Mouse (Mus musculus) thymus, adult 2 months (tissue): Measurements from ENCODE around the gene Pml. TPM values are rescaled to one million over a fixed set of nuclear protein-coding genes. Genes with fewer than 3 reads are reported as not detected.

Experiments used
- DNase-seq: peaks from one replicate; pipeline ENCODE4 v3.0.0; 2021
- H3K27ac ChIP-seq: fragments of 200-500 bp; 2 replicates; pipeline ENCODE4 v1.5.1; 2012; ENCODE audit warnings: low read length, control low read depth; ENCODE audit not compliant: control insufficient read depth, insufficient read depth
- H3K27me3 ChIP-seq: fragments of 200-500 bp; 2 replicates; pipeline ENCODE4 v1.6.1; 2012; ENCODE audit warnings: mild to moderate bottlenecking, low read length, moderate library complexity, mixed read lengths; ENCODE audit not compliant: control insufficient read depth, insufficient read depth
- H3K36me3 ChIP-seq: fragments of 200-500 bp; 2 replicates; pipeline ENCODE4 v1.6.1; 2012; ENCODE audit warnings: mild to moderate bottlenecking, low read length, moderate library complexity; ENCODE audit not compliant: control insufficient read depth, insufficient read depth
- H3K4me1 ChIP-seq: fragments of 200-500 bp; replicated peaks from 2 replicates; pipeline ENCODE4 v1.6.1; 2012; ENCODE audit warnings: low read length; ENCODE audit not compliant: control insufficient read depth, insufficient read depth
- H3K4me3 ChIP-seq: fragments of 200-500 bp; 2 replicates; pipeline ENCODE4 v1.5.1; 2012; ENCODE audit warnings: mild to moderate bottlenecking, low read length, control low read depth, moderate library complexity; ENCODE audit not compliant: control insufficient read depth, insufficient read depth
- CTCF ChIP-seq: fragments of 200-500 bp; IDR thresholded peaks from 2 replicates; pipeline ENCODE4 v1.5.1; 2012; ENCODE audit warnings: mild to moderate bottlenecking, control low read depth, low read length, moderate library complexity, borderline replicate concordance; ENCODE audit not compliant: control insufficient read depth, poor library complexity, insufficient read depth; ENCODE audit errors: extremely low read depth
- POLR2A ChIP-seq: fragments of 200-500 bp; IDR thresholded peaks from 2 replicates; pipeline ENCODE4 v1.6.1; 2012; ENCODE audit warnings: mild to moderate bottlenecking, low read length, control low read depth, moderate library complexity; ENCODE audit not compliant: control insufficient read depth, poor library complexity, insufficient read depth; ENCODE audit errors: extremely low read depth
- WGBS: fragments of 180-500 bp; shearing (Covaris S2); methylation state at CpG from one replicate; pipeline ENCODE4 v1.1.7; 2018; 5-methylcytosine and 5-hydroxymethylcytosine counted together
- polyA plus RNA-seq: library from polyadenylated mRNA; depleted of rRNA; stranded (reverse); fragments of >200 nt; gene quantifications from 2 replicates; pipeline ENCODE4 v1.2.3, GENCODE M21; 2012

Gene Pml
- polyA plus RNA-seq, 1 experiment: 74.1 TPM

DNA sequence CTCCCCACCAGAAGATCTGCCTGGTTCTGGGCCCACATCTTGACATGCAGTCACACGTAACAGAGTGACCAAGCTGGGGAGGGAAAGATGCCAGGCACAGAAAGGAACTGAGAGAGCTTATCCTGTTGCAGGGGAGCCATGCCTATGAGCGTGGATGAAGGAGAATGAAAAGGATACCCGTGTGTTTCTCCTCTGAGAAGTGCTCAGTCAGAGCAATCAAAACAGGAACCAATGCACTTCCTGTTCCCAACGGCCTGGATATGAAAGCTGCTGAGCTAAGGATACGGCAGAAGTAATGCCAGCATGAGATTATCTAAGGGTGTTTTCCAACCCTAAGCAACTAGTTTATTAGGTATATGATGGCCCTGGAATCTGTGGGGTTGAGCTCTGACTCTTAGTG is 17.2 kb downstream of the Pml start:
- WGBS: 20% methylated on average over 5 of the region's 5 CpGs
- H3K27me3 ChIP-seq: no peaks in the 10 kb centered on the region
- no peak for DNase-seq
- H3K4me3 ChIP-seq: no peak overlapping the region
- TF ChIP-seq CTCF: no peak
- TF ChIP-seq POLR2A: no peak
- H3K36me3 ChIP-seq: peaks cover 47% of the 10 kb centered on the region
- peaks cover 17% of the 10 kb centered on the region for H3K4me1 ChIP-seq
- H3K27ac ChIP-seq: peak overlapping the region; percentile 39; the same call in 1 of the 2 replicates

DNA sequence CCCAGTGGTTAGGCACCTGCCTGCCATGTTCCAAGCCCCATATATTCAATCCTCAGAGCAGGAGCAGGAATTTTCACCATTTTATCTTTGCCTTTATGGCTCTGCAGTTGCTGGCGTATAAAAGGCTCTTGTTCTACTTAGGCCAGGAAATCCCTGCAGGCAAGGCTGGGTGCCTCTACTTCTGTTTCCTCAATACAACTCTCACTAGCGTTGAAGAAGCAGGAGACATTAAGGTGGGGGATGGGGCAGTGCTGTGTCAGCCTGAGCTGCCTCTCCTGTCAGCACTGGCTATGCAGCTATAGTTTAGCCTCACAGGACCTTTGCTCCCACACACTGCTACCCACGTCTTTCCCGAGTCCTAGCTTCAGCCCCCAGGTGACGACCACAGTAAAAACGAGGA is 17.8 kb downstream of the Pml start:
- Histone ChIP-seq H3K4me1 (peaks cover 17% of the 10 kb centered on the region), H3K36me3 (peaks cover 47% of the 10 kb centered on the region), H3K27me3 (no peaks in the 10 kb centered on the region), H3K27ac (no peak overlapping the region), H3K4me3 (no peak overlapping the region)
- WGBS: 53% methylated on average over 6 of the region's 6 CpGs
- TF ChIP-seq POLR2A (no peak), CTCF (no peak)
- no peak for DNase-seq

DNA sequence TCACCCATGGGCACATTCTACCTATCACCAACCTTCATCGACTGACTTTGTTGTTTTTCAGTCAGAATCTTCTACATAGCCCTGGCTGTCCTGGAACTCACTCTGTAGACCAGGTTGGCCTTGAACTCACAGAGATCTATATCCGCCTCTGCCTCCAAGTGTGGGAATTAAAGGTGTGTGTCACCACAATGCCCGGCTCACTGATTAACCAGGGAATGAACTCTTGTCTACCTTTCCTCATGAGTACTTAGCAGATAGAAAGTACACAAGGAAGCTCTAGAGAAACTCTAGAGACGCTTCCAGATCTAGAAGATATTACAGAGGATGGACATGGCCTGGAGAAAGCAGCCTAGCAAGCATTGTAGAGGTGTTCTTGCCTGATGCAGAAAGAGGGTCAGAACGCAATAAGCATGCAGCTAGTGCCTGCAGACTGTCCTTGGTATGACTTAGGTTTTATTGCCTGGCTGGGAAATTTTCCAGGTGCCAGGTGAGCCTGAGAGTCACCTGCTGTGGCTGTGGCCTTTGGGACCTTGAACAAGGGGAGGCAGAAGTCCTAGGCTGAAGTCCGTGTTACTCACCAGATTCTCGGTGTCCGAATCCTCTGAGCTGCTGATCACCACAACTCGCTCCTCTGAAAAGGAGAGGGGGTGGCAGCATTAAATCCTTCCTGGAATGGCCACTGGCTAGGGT is 20.7 kb downstream of the Pml start:
- H3K27me3 ChIP-seq: no peaks in the 10 kb centered on the region
- WGBS: 99% methylated on average over 9 of the region's 9 CpGs
- DNase-seq: no peak
- H3K27ac ChIP-seq: no peak overlapping the region
- peaks cover 34% of the 10 kb centered on the region for H3K36me3 ChIP-seq
- no peak overlapping the region for H3K4me3 ChIP-seq
- peaks cover 18% of the 10 kb centered on the region for H3K4me1 ChIP-seq
- no peak for TF ChIP-seq CTCF
- no peak for TF ChIP-seq POLR2A

DNA sequence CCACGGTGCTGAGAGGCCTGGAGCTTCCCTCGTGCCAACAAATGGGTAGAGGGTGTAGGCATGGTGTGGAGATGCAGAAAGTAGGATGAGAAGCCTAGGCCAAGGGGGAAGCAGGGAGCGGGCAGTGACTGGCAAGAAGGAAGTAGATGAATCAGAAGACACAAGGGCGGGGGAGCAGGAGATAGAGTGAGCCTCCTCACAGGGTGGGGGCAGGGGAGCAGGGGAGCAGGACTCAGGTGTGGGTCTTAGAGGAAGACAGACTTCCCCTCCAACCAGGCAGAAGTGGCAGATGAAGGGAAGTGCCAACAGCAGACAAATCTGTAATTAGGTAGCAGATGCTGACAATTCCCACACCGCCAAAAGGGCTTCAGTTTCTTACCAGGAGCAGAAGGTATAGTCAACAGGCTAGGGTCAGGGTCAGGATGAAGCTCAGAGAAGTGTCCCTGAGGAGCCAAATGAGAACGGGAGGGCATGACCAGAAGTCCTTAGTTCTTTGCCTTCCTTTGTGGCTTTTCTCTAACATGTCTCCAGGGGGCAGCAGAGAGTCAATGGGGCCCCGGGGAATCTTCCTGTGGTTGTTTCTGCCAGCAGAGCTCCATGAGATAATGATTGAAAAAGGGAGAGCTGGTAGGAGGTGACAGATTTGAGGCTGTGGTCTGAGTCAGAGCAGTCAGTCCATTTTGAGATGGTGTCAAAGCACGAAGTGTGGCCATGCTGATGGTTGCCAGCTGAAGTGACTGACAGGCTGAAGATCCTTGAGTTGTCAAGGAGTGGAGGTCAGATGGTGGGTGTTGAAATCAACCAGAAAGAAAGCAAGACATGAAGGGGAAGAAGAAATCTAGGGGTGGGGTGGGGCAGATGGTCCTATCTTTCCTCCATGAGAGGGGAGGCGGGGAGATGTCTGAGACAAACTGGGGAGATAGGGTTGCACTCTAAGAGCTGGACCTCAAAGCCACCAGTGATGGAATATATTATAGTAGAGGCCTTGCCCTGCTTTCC is 23.4 kb downstream of the Pml start:
- H3K4me3 ChIP-seq: no peak overlapping the region
- no peaks in the 10 kb centered on the region for H3K27me3 ChIP-seq
- no peak overlapping the region for H3K27ac ChIP-seq
- whole genome bisulfite sequencing: 50% methylated on average over 9 of the region's 9 CpGs
- peaks cover 34% of the 10 kb centered on the region for H3K36me3 ChIP-seq
- 0 out of 2 replicates have a peak, but pooled peaks cover 2% of the 10 kb centered on the region for H3K4me1 ChIP-seq
- TF ChIP-seq CTCF (no peak), POLR2A (no peak)
- peak; percentile 71 for DNase-seq

DNA sequence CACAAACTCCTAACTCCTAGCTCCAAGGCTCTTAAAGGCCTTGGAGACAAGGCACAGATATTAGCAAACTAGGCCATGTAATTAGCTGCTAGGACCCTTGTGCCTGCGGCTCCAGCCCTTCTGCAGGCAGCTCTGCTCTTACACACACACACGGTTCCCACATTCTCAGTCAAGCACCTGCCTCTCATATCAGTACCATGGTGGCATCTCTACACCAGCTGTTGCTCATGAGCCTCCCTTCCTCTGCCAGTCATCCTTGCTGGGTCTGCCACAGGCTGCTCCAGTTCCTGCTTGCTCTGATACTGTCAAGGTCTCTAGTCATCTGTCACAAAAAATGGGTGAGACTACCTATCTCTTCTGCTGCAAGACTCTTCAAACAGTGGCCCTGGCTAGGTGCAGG is 25.2 kb downstream of the Pml start:
- Histone ChIP-seq H3K36me3 (peaks cover 28% of the 10 kb centered on the region), H3K27ac (no peak overlapping the region), H3K4me1 (0 out of 2 replicates have a peak, but pooled peaks cover 2% of the 10 kb centered on the region), H3K4me3 (no peak overlapping the region), H3K27me3 (no peaks in the 10 kb centered on the region)
- DNase-seq: no peak
- no peak for TF ChIP-seq POLR2A
- no peak for TF ChIP-seq CTCF
- WGBS: 96% methylated on average over 2 of the region's 2 CpGs

DNA sequence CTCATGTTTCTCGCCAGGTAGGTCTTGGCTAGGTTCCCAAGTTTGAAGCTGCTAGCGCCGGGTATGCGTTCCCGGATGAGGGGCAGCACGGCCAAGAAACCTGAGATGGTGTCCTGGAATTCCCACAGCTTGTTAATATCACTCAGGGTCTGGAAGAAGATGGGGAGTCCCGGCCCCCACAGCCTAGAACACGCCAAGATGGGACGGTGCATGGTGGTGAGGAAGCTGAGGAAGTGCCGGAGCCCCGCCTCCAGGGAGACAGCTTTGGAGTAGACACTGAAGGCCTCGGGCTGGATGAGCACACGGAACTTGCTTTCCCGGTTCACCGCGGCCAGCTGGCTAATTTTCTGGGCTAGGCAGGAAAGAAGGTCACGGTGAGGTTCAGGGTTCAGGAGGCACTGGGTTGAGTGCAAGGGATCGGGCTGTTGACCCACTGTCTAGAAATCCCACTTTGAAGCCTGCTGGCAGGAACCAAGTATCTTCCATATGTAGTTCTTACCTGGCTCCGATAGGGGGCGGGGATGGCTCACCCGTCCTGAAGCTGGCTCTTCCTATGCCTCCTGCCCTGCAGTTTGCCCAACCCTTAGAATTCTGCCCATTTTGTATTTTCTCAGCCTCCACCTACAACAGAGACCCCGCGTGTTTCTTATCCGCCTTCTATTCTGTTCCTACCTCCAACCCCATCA is 29.2 kb downstream of the Pml start:
- WGBS: 85% methylated on average over 24 of the region's 24 CpGs
- H3K4me1 ChIP-seq: no peaks in the 10 kb centered on the region
- peak; percentile 53 for DNase-seq
- H3K27ac ChIP-seq: no peak overlapping the region
- H3K4me3 ChIP-seq: no peak overlapping the region
- H3K27me3 ChIP-seq: no peaks in the 10 kb centered on the region
- peaks cover 14% of the 10 kb centered on the region for H3K36me3 ChIP-seq
- TF ChIP-seq CTCF: no peak
- no peak for TF ChIP-seq POLR2A
